Mouse (Mus musculus) splenic B cell, adult 2 months (primary cell): ENCODE measurements at regions not wholly inside any gene's neighbourhood (a gene's known extent, or its start where the extent isn't known, plus 50 kb on each side); places are given as distances from the start of the nearest gene placed in this dataset.

Experiments used
- DNase-seq: peaks from one replicate; pipeline ENCODE4 v3.0.0-alpha.2; 2011; ENCODE audit warnings: low read depth, low spot score
- H3K27me3 ChIP-seq: 2 replicates; pipeline ENCODE4 v1.6.1; 2012; ENCODE audit warnings: mild to moderate bottlenecking, low read length, moderate library complexity, mixed read lengths; ENCODE audit not compliant: control insufficient read depth, poor library complexity, insufficient read depth, severe bottlenecking
- H3K36me3 ChIP-seq: 2 replicates; pipeline ENCODE4 v1.6.1; 2012; ENCODE audit warnings: mild to moderate bottlenecking, low read length, moderate library complexity, mixed read lengths; ENCODE audit not compliant: control insufficient read depth, poor library complexity, insufficient read depth, severe bottlenecking

GRCm38 (mm10) chr2:71627097-71627755, 80.7 kb upstream of the Dlx2 start:
- DNase-seq: no peak
- Histone ChIP-seq H3K36me3 (no peaks in the 10 kb centered on the region), H3K27me3 (no peaks in the 10 kb centered on the region)

- H3K27me3 ChIP-seq: no peaks in the 10 kb centered on the region
- DNase-seq: no peak
- no peaks in the 10 kb centered on the region for H3K36me3 ChIP-seq
Measured at GRCm38 (mm10) chr2:71628821-71629220, 82.3 kb upstream of the Dlx2 start.

- H3K36me3 ChIP-seq: no peaks in the 10 kb centered on the region
- no peak for DNase-seq
- no peaks in the 10 kb centered on the region for H3K27me3 ChIP-seq
Measured at GRCm38 (mm10) chr2:71629301-71630142, 83.0 kb upstream of the Dlx2 start.

GRCm38 (mm10) chr2:71630143-71630463, 83.5 kb upstream of the Dlx2 start:
- Histone ChIP-seq H3K36me3 (no peaks in the 10 kb centered on the region), H3K27me3 (no peaks in the 10 kb centered on the region)
- no peak for DNase-seq

- no peak for DNase-seq
- H3K27me3 ChIP-seq: no peaks in the 10 kb centered on the region
- no peaks in the 10 kb centered on the region for H3K36me3 ChIP-seq
Measured at GRCm38 (mm10) chr2:71633471-71633870, 86.9 kb upstream of the Dlx2 start.

- DNase-seq: no peak
- Histone ChIP-seq H3K36me3 (no peaks in the 10 kb centered on the region), H3K27me3 (no peaks in the 10 kb centered on the region)
Measured at GRCm38 (mm10) chr2:71634471-71634870, 87.9 kb upstream of the Dlx2 start.

GRCm38 (mm10) chr2:71636134-71636533, 89.6 kb upstream of the Dlx2 start:
- DNase-seq: no peak
- H3K36me3 ChIP-seq: no peaks in the 10 kb centered on the region
- no peaks in the 10 kb centered on the region for H3K27me3 ChIP-seq

GRCm38 (mm10) chr2:71636590-71636989, 90.0 kb upstream of the Dlx2 start:
- no peaks in the 10 kb centered on the region for H3K36me3 ChIP-seq
- H3K27me3 ChIP-seq: no peaks in the 10 kb centered on the region
- no peak for DNase-seq

GRCm38 (mm10) chr2:71640251-71640650, 93.7 kb upstream of the Dlx2 start:
- no peaks in the 10 kb centered on the region for H3K27me3 ChIP-seq
- DNase-seq: no peak
- H3K36me3 ChIP-seq: no peaks in the 10 kb centered on the region

- no peaks in the 10 kb centered on the region for H3K27me3 ChIP-seq
- DNase-seq: no peak
- H3K36me3 ChIP-seq: no peaks in the 10 kb centered on the region
Measured at GRCm38 (mm10) chr2:71644038-71644470, 97.5 kb upstream of the Dlx2 start.

GRCm38 (mm10) chr2:71647914-71648497, 97.4 kb upstream of the Itga6 start:
- no peaks in the 10 kb centered on the region for H3K36me3 ChIP-seq
- DNase-seq: no peak
- no peaks in the 10 kb centered on the region for H3K27me3 ChIP-seq

- Histone ChIP-seq H3K27me3 (no peaks in the 10 kb centered on the region), H3K36me3 (no peaks in the 10 kb centered on the region)
- no peak for DNase-seq
Measured at GRCm38 (mm10) chr2:71651662-71652061, 93.8 kb upstream of the Itga6 start.

GRCm38 (mm10) chr2:71652261-71652801, 93.1 kb upstream of the Itga6 start:
- H3K27me3 ChIP-seq: no peaks in the 10 kb centered on the region

GRCm38 (mm10) chr2:71654817-71655503, 90.5 kb upstream of the Itga6 start:
- H3K36me3 ChIP-seq: no peaks in the 10 kb centered on the region
- H3K27me3 ChIP-seq: no peaks in the 10 kb centered on the region
- no peak for DNase-seq

More at GRCm38 (mm10) chr2:71652261-71652801, 93.1 kb upstream of the Itga6 start:
- no peak for DNase-seq
- no peaks in the 10 kb centered on the region for H3K36me3 ChIP-seq
